Mouse (Mus musculus) monocyte, adult 5-6 weeks (primary cell): ENCODE measurements around the gene Ern2. TPM values are rescaled to one million over a fixed set of nuclear protein-coding genes. Genes with fewer than 3 reads are reported as not detected.

ENCODE experiments used
- total RNA-seq: library from RNA; stranded (forward); fragments of 200-1000, 200-491, 200-594 nt; gene quantifications from 3 replicates; pipeline ENCODE4 v1.2.3, GENCODE M21; 2017

The Ern2 gene
- total RNA-seq, 1 experiment from 2014 or later, result not detected

Other genes starting within 250 kb of the Ern2 start
- 10.6 to 15.1 TPM (median 14.6 TPM) in 3 replicates for gene Cog7, start 204.5 kb downstream of the Ern2 start, total RNA-seq
- 6.1 to 7.8 TPM (median 7.4 TPM) in 3 replicates for gene Gga2, start 165.0 kb downstream of the Ern2 start, total RNA-seq
- gene Ubfd1, start 119.0 kb downstream of the Ern2 start, total RNA-seq, result 24.5 to 31.7 TPM (median 31.1 TPM) in 3 replicates
- gene Ears2, start 118.9 kb downstream of the Ern2 start, total RNA-seq, result 3.5 to 4.4 TPM (median 3.8 TPM) in 3 replicates
- gene Ndufab1, start 84.3 kb downstream of the Ern2 start, total RNA-seq, result 15.4 to 65.3 TPM (median 30.7 TPM) in 3 replicates
- gene Palb2, start 53.2 kb downstream of the Ern2 start, total RNA-seq, result 1.8 to 10.1 TPM (median 5.8 TPM) in 3 replicates
- gene Dctn5, start 53.2 kb downstream of the Ern2 start, total RNA-seq, result 61.3 to 87.9 TPM (median 69.1 TPM) in 3 replicates
- 0.21 to 0.68 TPM in 2 of 3 replicates, not detected in the other for gene Plk1, start 26.8 kb downstream of the Ern2 start, total RNA-seq
- not detected in 3 replicates for gene Chp2, start 33.3 kb upstream of the Ern2 start, total RNA-seq
- 197 to 314 TPM (median 249 TPM) in 3 replicates for gene Prkcb, start 102.5 kb upstream of the Ern2 start, total RNA-seq